Mouse (Mus musculus) adrenal gland, adult 8-10 months (tissue): ENCODE results near the gene Kat14. TPM values are rescaled to one million over a fixed set of nuclear protein-coding genes. Genes with fewer than 3 reads are reported as not detected.

ENCODE experiments used
- DNase-seq: peaks from one replicate; pipeline ENCODE4 v3.0.0; 2022
- total RNA-seq, 4 experiments: library from RNA; stranded (reverse); gene quantifications; 2 replicates each; pipeline ENCODE4 v1.2.4; 2022

The Kat14 gene
- total RNA-seq, 4 experiments from 2014 or later = 26.2 to 34.0 (median 31.5) TPM

- no peak for DNase-seq
These were observed 13.9 kb downstream of the Kat14 start for GRCm38 (mm10) chr2:144382624-144383138.

GRCm38 (mm10) chr2:144386296-144386695 is 17.5 kb downstream of the Kat14 start:
- no peak for DNase-seq

GRCm38 (mm10) chr2:144388416-144388815 is 19.6 kb downstream of the Kat14 start:
- no peak for DNase-seq

GRCm38 (mm10) chr2:144399531-144399930 is 30.7 kb downstream of the Kat14 start:
- no peak for DNase-seq

- no peak for DNase-seq
These were observed 31.9 kb downstream of the Kat14 start for GRCm38 (mm10) chr2:144400659-144401058.

- DNase-seq = no peak
These were observed 40.3 kb downstream of the Kat14 start for GRCm38 (mm10) chr2:144409037-144409436.

GRCm38 (mm10) chr2:144410603-144411002 is 41.8 kb downstream of the Kat14 start:
- DNase-seq = no peak

- DNase-seq = no peak
These were observed 45.9 kb downstream of the Kat14 start for GRCm38 (mm10) chr2:144414646-144415045.

- DNase-seq = no peak
These were observed 48.1 kb downstream of the Kat14 start for GRCm38 (mm10) chr2:144416859-144417258.

GRCm38 (mm10) chr2:144418062-144418461 is 49.3 kb downstream of the Kat14 start:
- DNase-seq = no peak

- no peak for DNase-seq
These were observed 53.4 kb downstream of the Kat14 start for GRCm38 (mm10) chr2:144422094-144422675.

- DNase-seq = no peak
These were observed 57.0 kb downstream of the Kat14 start for GRCm38 (mm10) chr2:144425761-144426160.

- DNase-seq = no peak
These were observed 59.1 kb downstream of the Kat14 start for GRCm38 (mm10) chr2:144427852-144428251.

- no peak for DNase-seq
These were observed 59.9 kb downstream of the Kat14 start for GRCm38 (mm10) chr2:144428659-144429058.

GRCm38 (mm10) chr2:144429171-144429570 is 60.4 kb downstream of the Kat14 start:
- no peak for DNase-seq

- DNase-seq = no peak
These were observed 62.6 kb downstream of the Kat14 start for GRCm38 (mm10) chr2:144431286-144431825.

GRCm38 (mm10) chr2:144435679-144436078 is 66.9 kb downstream of the Kat14 start:
- no peak for DNase-seq

GRCm38 (mm10) chr2:144438424-144438823 is 69.6 kb downstream of the Kat14 start:
- no peak for DNase-seq

- DNase-seq = no peak
These were observed 70.5 kb downstream of the Kat14 start for GRCm38 (mm10) chr2:144439191-144439700.

- peak; percentile 64 for DNase-seq
These were observed 72.7 kb downstream of the Kat14 start for GRCm38 (mm10) chr2:144441386-144441915.

GRCm38 (mm10) chr2:144446360-144446999 is 77.7 kb downstream of the Kat14 start:
- DNase-seq = no peak

GRCm38 (mm10) chr2:144450378-144450777 is 81.6 kb downstream of the Kat14 start:
- DNase-seq = no peak

GRCm38 (mm10) chr2:144452364-144453008 is 83.7 kb downstream of the Kat14 start:
- DNase-seq = peak; percentile 58
